Mouse (Mus musculus) ES-Bruce4 (cell line): ENCODE measurements at regions not wholly inside any gene's neighbourhood (a gene's known extent, or its start where the extent isn't known, plus 50 kb on each side); places are given as distances from the start of the nearest gene placed in this dataset.

ENCODE experiments used
- H3K27ac ChIP-seq: 2 replicates; pipeline ENCODE4 v1.5.1; 2012; ENCODE audit warnings: low read length, inconsistent platforms; ENCODE audit not compliant: insufficient read depth
- H3K27me3 ChIP-seq: 2 replicates; pipeline ENCODE4 v1.6.1; 2012; ENCODE audit warnings: mild to moderate bottlenecking, low read length, inconsistent platforms; ENCODE audit not compliant: control insufficient read depth, poor library complexity, insufficient read depth, severe bottlenecking
- H3K36me3 ChIP-seq: 2 replicates; pipeline ENCODE4 v1.6.1; 2012; ENCODE audit warnings: inconsistent platforms, mild to moderate bottlenecking, low read length, moderate library complexity; ENCODE audit not compliant: control insufficient read depth, poor library complexity, insufficient read depth, severe bottlenecking
- H3K4me1 ChIP-seq: one replicate; pipeline ENCODE4 v1.8.1; 2011; ENCODE audit warnings: low read length; ENCODE audit not compliant: control insufficient read depth, insufficient read depth
- H3K4me3 ChIP-seq: 2 replicates; pipeline ENCODE4 v1.5.1; 2011; ENCODE audit warnings: low read depth, mild to moderate bottlenecking, low read length
- H3K9ac ChIP-seq: 2 replicates; pipeline ENCODE4 v1.6.1; 2012; ENCODE audit warnings: low read depth, mild to moderate bottlenecking, inconsistent platforms; ENCODE audit not compliant: poor library complexity, severe bottlenecking
- H3K9me3 ChIP-seq: replicated peaks from 2 replicates; pipeline ENCODE4 v1.6.1; 2012; ENCODE audit warnings: mild to moderate bottlenecking, low read length, inconsistent platforms; ENCODE audit not compliant: control insufficient read depth, poor library complexity, insufficient read depth, severe bottlenecking
- CTCF ChIP-seq: IDR thresholded peaks from one replicate; pipeline ENCODE4 v1.8.1; 2011; ENCODE audit warnings: low read depth, low read length
- EP300 ChIP-seq: IDR thresholded peaks from 2 replicates; pipeline ENCODE4 v1.6.1; 2011; ENCODE audit warnings: low read depth, low read length; ENCODE audit not compliant: insufficient read depth
- POLR2A ChIP-seq: IDR thresholded peaks from one replicate; pipeline ENCODE4 v1.8.1; 2011; ENCODE audit warnings: low read length; ENCODE audit not compliant: insufficient read depth

GRCm38 (mm10) chr1:105115391-105115790 lies 241.1 kb downstream of the Rnf152 start:
- H3K27me3 ChIP-seq, result no peaks in the 10 kb centered on the region
- H3K9ac ChIP-seq, result no peak overlapping the region
- H3K36me3 ChIP-seq, result no peaks in the 10 kb centered on the region
- no peaks in the 10 kb centered on the region for H3K9me3 ChIP-seq
- no peaks in the 10 kb centered on the region for H3K4me1 ChIP-seq
- TF ChIP-seq POLR2A, result no peak
- no peak for TF ChIP-seq EP300
- no peak for TF ChIP-seq CTCF
- H3K4me3 ChIP-seq, result no peak overlapping the region
- H3K27ac ChIP-seq, result no peak overlapping the region

- Histone ChIP-seq H3K4me3 (no peak overlapping the region), H3K36me3 (no peaks in the 10 kb centered on the region), H3K4me1 (no peaks in the 10 kb centered on the region), H3K27me3 (no peaks in the 10 kb centered on the region), H3K9ac (no peak overlapping the region), H3K9me3 (no peaks in the 10 kb centered on the region), H3K27ac (no peak overlapping the region)
- TF ChIP-seq EP300, result no peak
- no peak for TF ChIP-seq CTCF
- no peak for TF ChIP-seq POLR2A
These were observed 241.7 kb downstream of the Rnf152 start for GRCm38 (mm10) chr1:105114835-105115234.

GRCm38 (mm10) chr1:105112762-105113525 lies 243.6 kb downstream of the Rnf152 start:
- Histone ChIP-seq H3K4me3 (no peak overlapping the region), H3K27me3 (no peaks in the 10 kb centered on the region), H3K9ac (no peak overlapping the region), H3K27ac (no peak overlapping the region), H3K9me3 (no peaks in the 10 kb centered on the region), H3K36me3 (no peaks in the 10 kb centered on the region), H3K4me1 (no peaks in the 10 kb centered on the region)
- TF ChIP-seq POLR2A, result no peak
- no peak for TF ChIP-seq EP300
- no peak for TF ChIP-seq CTCF

- Histone ChIP-seq H3K4me3 (no peak overlapping the region), H3K27ac (no peak overlapping the region), H3K36me3 (no peaks in the 10 kb centered on the region), H3K4me1 (no peaks in the 10 kb centered on the region), H3K27me3 (no peaks in the 10 kb centered on the region), H3K9ac (no peak overlapping the region), H3K9me3 (no peaks in the 10 kb centered on the region)
- TF ChIP-seq CTCF (no peak), POLR2A (no peak), EP300 (no peak)
These were observed 245.3 kb downstream of the Rnf152 start for GRCm38 (mm10) chr1:105111236-105111635.

- H3K27ac ChIP-seq, result no peak overlapping the region
- no peaks in the 10 kb centered on the region for H3K27me3 ChIP-seq
- H3K4me3 ChIP-seq, result no peak overlapping the region
- no peaks in the 10 kb centered on the region for H3K9me3 ChIP-seq
- H3K36me3 ChIP-seq, result no peaks in the 10 kb centered on the region
- no peak overlapping the region for H3K9ac ChIP-seq
- no peaks in the 10 kb centered on the region for H3K4me1 ChIP-seq
- no peak for TF ChIP-seq CTCF
- no peak for TF ChIP-seq EP300
- TF ChIP-seq POLR2A, result no peak
These were observed 245.8 kb downstream of the Rnf152 start for GRCm38 (mm10) chr1:105110581-105111210.

- no peaks in the 10 kb centered on the region for H3K36me3 ChIP-seq
- no peak for TF ChIP-seq EP300
- no peak for TF ChIP-seq CTCF
- no peak for TF ChIP-seq POLR2A
- H3K4me1 ChIP-seq, result no peaks in the 10 kb centered on the region
- no peak overlapping the region for H3K27ac ChIP-seq
- H3K27me3 ChIP-seq, result no peaks in the 10 kb centered on the region
- no peak overlapping the region for H3K9ac ChIP-seq
- no peaks in the 10 kb centered on the region for H3K9me3 ChIP-seq
- no peak overlapping the region for H3K4me3 ChIP-seq
These were observed 248.7 kb downstream of the Rnf152 start for GRCm38 (mm10) chr1:105107836-105108235.
